Mouse (Mus musculus): ENCODE measurements at regions not wholly inside any gene's neighbourhood (a gene's known extent, or its start where the extent isn't known, plus 50 kb on each side); places are given as distances from the start of the nearest gene placed in this dataset.

DNA sequence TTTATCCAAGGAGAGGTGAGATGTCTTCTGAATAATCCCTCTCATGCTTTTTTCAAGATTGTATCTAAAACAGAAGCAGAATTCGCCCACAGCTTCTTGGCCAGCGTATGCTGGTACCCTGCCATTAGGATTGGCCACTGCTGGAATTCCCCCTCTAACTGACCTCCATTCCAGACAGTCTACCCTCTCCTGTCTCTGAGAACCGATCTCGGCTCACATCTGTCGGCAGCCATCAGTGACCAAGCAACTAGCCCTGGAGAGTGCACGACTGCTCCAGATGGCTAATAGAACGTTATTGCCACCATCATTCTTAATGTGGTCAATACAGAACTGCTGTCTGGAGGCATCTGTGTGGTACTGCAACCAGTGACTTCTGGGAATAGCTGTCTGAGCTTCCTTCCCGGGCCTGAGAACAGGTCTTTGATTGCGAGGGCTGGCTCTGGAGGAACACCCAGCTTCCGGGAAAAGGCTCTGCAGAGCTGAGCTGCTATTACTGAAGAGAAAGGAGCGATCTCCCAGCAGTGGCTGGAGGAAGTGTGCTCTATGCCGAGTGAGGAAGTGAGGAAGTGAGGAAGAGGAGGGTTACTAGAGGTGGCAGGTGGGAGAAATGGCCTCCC, 187.1 kb upstream of the Ppp2r3a start:
- DNase-seq = no peak

DNA sequence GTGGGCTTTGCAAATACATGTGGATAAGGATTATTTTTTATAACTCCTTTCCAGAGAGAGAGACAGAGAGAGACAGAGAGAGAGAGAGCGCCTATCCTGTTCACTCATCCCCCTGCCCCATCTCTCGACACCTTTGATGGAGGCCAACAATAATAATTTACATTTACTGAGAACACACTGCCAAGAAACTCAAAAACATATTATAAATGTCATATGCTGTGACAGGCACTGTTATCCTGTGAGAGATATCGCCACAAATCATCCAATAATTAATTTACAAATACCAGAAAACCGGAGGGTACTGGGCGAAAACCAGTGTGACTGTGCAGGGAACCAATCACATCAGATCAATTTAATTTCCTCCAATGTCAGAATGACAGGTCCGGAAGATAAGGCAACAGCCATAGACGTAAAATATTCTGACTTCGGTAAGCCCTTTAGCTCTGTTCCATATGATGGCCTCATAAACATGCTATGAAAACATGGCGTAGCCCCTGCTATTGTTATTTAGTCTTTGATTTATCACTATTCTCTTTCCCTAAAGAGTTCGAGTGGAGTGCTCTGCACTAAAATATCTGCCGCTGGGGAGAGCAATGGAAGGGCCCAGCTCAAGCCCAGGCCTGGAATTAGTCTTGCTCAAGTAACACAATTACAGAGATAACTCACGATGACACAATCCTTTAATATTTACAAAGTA, 173.5 kb upstream of the Ppp2r3a start:
- DNase-seq = no peak

- DNase-seq = no peak
Measured at GRCm38 (mm10) chr9:101423041-101423440, 171.4 kb upstream of the Ppp2r3a start.

GRCm38 (mm10) chr9:101422006-101422405, 170.4 kb upstream of the Ppp2r3a start:
- DNase-seq = no peak

GRCm38 (mm10) chr9:101421136-101421535, 169.5 kb upstream of the Ppp2r3a start:
- no peak for DNase-seq

DNA sequence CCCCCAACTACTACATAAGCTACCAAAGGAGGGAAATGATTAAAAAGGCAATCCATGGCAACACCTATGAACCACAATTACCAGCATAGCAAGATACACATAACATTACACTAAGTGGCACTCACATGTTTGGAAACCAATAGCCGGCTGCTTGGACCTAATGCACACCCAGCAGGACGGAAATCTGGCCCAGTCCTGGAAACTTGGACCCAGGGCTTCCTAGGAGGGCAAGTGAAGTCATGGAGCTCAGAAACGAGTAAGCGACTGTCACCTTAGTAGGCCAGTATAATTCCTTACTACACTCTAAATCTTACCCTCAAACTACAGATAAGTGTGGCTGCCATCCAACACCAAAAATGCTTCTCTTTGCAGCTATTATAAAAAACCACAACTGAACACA, 168.6 kb upstream of the Ppp2r3a start:
- no peak for DNase-seq

GRCm38 (mm10) chr9:101417660-101418059, 166.1 kb upstream of the Ppp2r3a start:
- no peak for DNase-seq

DNA sequence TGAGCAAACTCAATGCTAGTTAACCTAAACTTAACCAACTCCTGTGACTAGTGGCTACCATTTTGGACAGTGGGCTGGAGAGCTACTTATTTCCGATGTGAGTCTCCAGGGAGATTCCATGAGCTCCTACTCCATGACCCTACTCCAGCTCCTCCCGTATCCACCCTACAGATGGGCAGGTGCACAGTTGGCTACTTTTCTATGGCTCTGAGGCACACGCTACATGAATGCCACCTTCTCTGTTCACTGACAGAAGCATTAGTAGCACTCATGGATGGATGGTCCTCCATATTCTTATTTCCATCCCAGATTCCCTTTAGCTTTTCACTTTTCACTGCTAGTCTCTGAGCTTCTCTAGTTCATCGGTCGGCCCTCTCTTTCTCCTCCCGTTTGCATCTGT, 164.7 kb upstream of the Ppp2r3a start:
- no peak for DNase-seq

DNA sequence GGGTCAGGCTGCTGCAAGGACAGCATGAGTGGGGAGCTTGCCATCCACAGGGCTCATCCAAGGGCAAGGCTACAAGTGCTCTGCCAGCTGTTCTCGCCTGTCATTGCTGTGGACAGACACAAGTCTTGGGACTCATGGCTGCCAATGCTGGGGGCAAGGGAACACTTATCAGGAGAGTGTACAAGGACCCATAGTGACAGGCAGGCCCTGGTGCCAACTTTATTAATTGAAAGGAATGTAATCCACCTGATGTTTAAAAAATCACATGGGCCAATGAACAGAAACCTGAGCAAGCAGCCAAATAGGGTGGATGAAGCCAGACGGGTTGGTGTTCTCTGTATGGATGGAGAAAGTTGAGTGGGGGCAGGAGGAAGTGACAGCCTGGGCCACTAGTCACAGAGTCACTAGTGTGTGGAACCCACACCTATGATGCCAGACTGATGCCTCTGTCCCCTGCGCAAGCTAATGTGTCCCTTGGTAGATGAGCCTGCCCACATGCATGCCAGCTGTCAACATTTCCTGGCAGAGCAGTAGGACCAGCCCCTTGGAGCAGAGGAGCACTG, 161.6 kb upstream of the Ppp2r3a start:
- DNase-seq = no peak

DNA sequence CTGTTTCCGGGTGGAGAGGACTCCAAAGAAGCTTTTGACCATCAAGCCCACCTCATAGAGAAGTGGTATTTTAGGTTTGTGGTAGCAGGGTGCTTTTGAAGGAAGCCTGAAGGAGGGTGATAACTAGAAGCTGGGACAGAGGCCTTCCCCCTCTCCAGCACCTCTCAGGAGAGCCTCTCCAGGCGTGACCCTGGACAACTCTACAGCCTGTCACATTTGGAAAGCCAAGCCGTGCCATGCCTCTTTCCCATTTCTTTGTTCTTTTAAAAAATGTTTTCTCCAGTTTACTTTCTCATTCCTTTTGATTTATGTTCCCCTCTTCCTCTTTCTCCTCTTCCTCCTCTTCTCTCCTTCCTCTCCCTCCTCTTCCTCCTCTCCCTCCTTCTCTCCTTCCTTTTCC, 160.4 kb upstream of the Ppp2r3a start:
- no peak for DNase-seq

GRCm38 (mm10) chr9:101411532-101411880, 159.9 kb upstream of the Ppp2r3a start:
- DNase-seq = no peak

- no peak for DNase-seq
Measured at GRCm38 (mm10) chr9:101410783-101411531, 159.4 kb upstream of the Ppp2r3a start.

- DNase-seq = no peak
Measured at GRCm38 (mm10) chr9:101410348-101410747, 158.8 kb upstream of the Ppp2r3a start.

DNA sequence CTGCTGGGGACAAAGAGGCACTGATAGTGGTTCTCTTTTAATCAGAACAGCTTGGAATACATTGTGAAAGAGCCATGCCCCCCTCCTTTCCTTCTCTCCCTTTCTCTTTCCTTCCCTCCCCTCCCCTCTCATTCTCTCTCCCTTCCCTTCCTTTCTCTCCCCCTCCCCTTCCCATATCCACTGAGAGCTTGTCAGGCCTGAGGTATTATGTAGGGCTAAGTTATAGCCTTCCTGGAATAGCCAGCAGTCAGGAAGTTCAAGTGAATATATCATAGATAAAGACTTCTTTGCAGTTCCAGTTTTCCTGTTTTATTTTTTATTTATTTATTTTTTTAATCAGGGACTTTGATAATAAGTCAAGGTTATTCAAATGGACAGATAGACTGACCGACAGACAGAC, 156.5 kb upstream of the Ppp2r3a start:
- no peak for DNase-seq

DNA sequence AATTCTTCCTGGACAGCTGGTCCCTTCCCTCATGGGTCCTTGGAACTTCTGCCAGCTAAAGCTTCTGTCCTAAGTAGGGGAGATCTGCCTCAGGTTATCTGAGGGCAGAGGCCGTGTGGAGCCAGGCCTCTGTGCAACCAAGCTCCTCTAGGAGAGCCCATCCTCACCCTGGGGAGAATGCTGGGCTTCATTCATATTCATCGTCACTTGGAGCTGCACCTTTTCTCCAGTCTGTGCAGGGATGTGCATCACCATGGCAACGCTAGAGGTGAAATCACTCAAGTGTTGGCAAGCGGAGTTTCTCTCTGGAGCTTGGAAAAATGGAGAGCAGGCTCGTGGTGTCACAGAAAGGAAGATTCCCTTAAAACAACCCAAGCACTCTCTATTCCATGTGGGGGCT, 155.5 kb upstream of the Ppp2r3a start:
- no peak for DNase-seq

DNA sequence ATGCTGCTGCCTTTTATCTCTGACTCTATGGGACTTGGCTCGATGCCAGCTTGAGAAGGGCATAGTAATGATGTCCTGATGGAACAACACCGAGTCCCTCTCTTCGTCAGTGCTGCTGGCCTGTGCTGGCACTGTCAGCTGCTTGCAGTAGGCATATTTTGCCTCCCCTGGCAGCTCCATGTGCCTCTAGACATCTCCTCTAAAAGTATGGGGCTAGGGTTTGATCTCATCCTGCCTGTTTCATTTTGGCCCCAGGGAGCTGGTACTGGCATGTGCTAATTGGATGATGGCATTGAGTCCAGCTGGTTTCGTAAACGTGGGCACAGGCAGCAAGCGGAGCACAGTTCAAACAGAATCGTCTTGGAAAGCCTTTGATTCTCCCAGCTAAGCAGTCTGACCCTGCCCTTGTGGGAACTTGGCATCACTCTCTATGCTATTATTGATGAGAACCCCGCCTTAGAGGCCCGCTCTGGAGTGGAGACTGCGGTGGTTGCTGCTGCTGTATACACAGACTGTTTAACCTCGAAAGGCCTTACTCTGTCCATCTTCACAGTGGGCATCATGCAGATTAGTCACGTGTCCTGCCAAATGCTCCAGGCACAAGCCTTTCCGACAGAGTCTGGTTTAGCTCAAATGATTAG, 153.0 kb upstream of the Ppp2r3a start:
- DNase-seq = no peak

DNA sequence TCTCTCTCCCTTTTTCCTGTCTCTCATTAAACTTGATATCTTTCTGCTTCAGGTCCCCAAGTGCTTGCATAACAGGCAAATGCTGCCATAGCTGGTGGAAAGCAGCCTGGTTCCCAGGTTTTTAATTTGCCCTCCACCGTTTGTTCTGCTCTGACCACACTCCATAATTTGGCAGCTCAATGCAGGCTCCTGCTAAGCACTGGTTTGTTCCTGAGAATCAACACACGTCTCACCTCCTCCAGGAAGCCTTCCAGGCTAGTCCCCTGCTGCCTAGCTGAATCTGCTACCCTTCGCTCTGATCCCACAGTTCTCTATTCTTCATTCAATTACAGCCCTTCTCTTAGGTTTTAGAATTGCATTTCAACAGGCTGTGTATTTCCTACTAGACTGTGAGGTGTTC, 152.4 kb upstream of the Ppp2r3a start:
- no peak for DNase-seq

- no peak for DNase-seq
Measured at GRCm38 (mm10) chr9:101402544-101403194, 151.1 kb upstream of the Ppp2r3a start.

GRCm38 (mm10) chr9:101401416-101401815, 149.8 kb upstream of the Ppp2r3a start:
- DNase-seq = no peak

DNA sequence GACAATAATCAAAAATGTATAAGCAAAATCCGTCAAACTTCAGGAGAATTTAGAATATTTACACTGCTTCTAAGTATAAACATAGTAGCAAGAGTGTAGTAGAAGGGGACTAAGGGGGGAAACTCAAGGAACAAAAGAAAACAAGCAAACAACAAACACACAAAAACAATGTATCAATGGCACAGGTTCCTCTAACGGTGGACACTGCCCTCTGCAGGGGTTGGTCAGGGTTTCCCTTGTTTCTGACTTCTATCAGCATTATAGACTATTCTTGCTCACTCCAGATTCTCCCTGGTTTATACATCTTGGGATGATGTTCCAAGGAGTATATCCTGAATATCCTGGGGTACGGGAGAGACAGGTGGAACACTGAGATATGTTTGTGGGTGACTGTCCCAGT, 147.3 kb upstream of the Ppp2r3a start:
- DNase-seq = no peak

GRCm38 (mm10) chr9:101369380-101369779, 117.8 kb upstream of the Ppp2r3a start:
- no peak for DNase-seq

- no peak for DNase-seq
Measured at GRCm38 (mm10) chr9:101356607-101357006, 105.0 kb upstream of the Ppp2r3a start.

DNA sequence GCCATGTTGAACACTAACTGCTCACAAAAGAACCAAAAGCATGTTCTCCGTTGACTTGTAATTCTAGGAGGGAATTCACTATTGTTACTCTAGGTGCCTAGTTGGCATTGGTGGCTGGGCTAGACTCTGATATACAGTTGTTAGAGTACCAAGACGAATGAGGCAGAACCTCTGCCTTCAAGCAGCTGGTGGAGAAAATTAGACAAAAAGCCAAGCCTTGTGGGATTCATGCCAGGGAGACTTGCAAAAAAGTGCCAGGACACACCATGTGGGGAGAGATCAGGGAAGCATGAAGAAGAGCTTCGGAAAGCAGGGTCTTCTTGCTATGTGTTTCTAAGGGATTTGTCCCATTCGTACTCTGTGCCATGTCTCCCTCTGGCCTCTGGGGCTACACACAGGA, 97.2 kb upstream of the Ppp2r3a start:
- no peak for DNase-seq
